Mouse (Mus musculus) heart, postnatal 4 days (tissue): ENCODE measurements around the gene Mtmr3. TPM values are rescaled to one million over a fixed set of nuclear protein-coding genes. Genes with fewer than 3 reads are reported as not detected.
"Not testable (repeated sequence)": the region's sequence is repeated elsewhere in the genome, so short reads cannot be mapped to it uniquely, and the experiment has no call there.

ENCODE experiments used
- DNase-seq: peaks from one replicate; pipeline ENCODE4 v3.0.0; 2021
- total RNA-seq, 2 experiments: library from RNA; stranded (reverse); gene quantifications; 2 replicates each; pipeline ENCODE4 v1.2.3; 2021

The Mtmr3 gene
- total RNA-seq, 2 experiments from 2014 or later, result 54.1 to 54.3 TPM

- DNase-seq, result no peak
These were observed 7.2 kb upstream of the Mtmr3 start for GRCm38 (mm10) chr11:4601890-4602289.

DNA sequence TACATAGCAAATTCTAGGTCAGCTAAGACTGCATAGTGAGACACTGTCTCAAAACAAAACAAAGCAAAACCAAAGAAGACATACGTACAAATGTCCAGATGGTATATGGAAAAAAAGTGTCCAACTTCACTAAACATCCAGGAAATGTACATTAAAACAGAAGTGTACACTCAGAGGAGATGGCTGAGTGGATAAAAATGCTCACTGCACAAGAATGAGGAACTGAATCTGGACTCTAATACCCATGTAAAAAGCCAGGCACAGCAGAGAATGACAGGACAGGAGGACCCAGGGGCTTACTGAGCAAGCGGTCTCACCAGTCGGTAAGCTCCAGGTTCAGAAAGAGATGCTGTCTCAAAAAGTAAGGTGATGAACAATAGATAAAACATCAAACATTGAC is 5.3 kb upstream of the Mtmr3 start:
- no peak for DNase-seq

GRCm38 (mm10) chr11:4598411-4598810 is 3.7 kb upstream of the Mtmr3 start:
- DNase-seq, result no peak

DNA sequence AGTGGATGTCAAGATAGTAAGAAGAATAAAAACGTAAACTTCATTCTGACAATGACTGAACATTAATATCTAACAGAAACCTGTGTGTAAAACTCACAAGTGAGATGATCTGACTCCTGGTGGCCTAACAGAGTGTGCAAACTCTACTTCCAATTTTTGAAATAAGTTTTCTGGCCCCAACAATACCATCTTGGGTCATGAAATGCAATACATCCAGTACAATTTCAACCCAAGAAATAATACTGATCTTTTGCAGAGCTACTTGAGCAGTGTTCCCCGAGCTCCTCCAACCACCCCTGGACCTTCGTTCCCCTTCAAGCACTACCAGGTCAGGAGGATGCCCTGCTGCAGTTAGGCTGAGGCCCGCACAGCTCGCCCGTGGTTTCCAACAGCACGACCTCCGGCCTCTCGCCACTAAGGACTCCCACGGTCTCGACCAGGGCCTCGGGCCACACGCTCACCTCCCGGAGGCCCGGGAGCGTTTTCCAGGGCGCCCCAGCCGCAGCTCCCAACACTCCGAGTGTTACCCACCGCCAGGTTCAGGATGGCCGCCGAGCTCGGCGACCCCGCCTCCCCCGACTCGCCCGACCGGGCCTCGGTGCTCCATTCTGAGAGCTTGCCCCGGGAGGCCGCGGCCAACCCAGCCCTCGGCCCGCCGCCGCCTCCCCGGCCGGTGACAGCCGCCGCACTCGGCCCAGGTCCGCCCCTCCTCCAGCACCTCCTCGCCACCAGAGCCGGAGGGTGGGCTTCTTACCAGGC is 635 bp downstream of the Mtmr3 start:
- DNase-seq, result peak; percentile 52

GRCm38 (mm10) chr11:4593491-4593848 is 1.2 kb downstream of the Mtmr3 start:
- no peak for DNase-seq

- no peak for DNase-seq
These were observed 2.9 kb downstream of the Mtmr3 start for GRCm38 (mm10) chr11:4591811-4592210.

DNA sequence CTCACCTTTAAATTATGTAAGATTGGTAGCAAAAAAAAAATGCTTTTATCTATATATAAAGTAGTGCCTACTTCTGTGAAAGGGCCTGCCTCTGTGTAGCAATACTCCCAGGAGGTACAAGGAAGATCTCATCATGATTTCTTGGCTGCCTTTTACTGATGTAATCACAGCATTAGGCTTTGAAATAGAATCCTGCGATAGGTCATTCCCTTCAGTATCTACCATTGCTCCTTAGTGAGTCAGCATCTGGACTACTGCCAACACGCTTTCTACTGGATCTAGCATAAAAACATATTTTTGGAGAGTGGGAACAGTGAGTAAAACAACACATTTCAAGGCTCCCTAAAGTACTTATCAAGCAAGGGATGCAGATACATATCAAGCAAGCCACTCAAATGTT is 16.0 kb downstream of the Mtmr3 start:
- DNase-seq, result peak; percentile 57

DNA sequence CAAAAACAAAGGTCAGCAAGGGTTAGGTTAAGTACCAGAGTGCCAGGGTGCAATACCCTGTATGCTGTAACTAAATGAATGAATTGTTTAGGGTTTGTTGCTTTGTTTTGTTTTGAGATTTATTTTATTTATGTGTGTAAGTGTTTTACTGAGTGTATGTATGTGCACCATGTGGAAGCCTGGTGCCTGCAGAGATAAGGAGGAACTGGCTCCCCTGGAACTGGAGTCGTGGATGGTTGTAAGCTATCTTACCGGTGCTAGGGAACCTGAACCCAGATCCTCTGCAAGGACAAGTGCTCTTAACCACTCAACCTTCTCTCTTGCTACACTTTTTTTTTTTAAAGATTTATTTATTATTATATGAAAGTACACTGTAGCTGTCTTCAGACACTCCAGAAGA is 17.6 kb downstream of the Mtmr3 start:
- no peak for DNase-seq

DNA sequence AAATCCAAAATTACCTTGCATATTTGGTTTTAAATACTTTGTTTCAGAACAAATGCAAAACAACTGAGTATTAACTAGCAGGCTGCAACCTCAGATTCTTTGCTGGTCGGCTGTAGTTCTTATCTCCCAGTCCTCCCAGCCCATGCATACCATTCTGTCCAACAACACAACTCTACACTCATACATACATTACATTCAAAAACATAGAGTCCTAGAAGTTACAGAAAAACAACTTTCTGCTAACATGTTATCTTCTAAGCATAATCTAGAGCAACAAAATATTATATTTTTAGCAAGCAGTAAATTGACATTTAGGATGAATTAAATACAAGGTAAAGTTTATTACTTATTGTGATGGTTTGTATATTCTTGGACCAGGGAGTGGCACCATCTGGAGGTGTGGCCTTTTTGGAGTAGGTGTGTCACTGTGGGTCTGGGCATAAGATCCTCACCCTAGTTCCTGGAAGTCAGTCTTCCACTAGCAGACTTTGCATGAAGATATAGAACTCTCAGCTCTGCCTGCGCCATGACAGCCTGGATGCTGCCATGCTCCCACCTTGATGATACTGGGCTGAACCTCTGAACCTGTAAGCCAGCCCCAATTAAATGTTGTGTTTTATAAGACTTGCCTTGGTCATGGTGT is 18.5 kb downstream of the Mtmr3 start:
- DNase-seq, result not testable (repeated sequence)

GRCm38 (mm10) chr11:4571491-4571901 is 23.2 kb downstream of the Mtmr3 start:
- DNase-seq, result no peak

DNA sequence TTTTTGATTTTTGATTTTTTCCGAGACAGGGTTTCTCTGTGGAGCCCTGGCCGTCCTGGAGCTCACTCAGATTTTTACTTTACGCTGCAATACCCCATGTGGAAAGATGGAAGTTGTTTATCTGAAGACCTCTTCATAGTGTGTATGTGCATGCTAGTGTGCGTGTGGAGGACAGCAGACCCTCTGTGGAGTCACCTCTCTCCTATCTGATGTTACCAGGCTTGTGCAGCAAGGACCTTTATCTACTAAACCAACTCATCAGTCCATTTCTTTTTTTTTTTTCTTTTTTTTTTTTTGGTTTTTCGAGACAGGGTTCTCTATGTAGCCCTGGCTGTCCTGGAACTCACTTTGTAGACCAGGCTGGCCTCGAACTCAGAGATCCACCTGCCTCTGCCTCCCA is 28.3 kb downstream of the Mtmr3 start:
- DNase-seq, result no peak

DNA sequence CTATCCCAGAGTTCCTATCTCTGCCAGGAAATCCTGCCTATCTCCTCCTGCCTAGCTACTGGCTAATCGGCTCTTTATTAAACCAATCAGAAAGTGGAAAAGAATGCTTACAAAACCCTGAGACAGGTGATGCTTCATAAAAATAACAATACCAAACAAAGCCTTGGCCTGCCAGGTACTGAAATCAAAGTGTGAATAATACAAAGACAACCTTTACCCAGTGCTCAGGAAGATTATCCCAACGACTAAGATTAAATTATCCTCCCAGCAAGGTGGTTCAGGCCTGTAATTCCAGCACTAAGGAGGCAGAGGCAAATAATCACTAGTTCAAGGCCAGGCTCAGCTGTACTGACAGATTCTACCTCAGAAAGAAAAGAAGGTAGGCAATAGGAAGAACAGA is 29.1 kb downstream of the Mtmr3 start:
- no peak for DNase-seq

DNA sequence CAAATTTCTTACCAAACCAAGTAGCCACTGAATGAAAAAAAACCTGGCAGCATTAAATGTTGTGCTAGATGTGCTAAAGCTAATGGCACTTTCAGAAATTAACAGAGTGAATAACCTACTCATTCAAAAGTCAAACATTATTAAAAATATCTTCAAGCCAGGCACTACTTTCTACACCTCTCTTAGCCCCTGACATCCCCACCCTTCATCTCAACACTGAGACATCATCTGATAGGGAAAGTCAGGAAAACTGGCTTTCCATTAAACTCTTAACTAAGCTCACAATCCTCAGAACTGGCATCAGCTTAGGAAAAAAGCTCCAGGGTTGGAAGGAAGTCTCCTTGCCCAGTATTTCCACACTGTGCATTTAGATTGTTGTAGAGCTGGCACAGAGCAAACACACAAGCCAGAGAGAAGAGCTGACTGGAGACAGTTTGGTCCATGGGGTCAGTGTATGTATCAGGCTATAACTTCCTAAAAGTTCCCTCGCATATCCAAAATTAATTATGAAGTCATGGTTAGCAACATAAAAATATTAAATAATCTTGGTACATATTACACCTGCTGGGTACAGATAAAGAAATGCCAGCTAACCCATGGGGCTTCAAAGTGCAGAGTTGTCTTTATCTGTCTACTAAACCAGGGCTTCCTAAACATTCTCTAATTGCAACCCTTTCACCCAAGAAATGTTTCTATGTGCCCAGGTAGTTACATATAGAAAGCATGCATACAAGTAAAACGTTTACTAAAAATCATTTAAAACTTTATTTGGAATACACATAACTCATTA is 41.2 kb downstream of the Mtmr3 start:
- DNase-seq, result no peak

- DNase-seq, result no peak
These were observed 47.1 kb downstream of the Mtmr3 start for GRCm38 (mm10) chr11:4547569-4547968.

GRCm38 (mm10) chr11:4545976-4546375 is 48.7 kb downstream of the Mtmr3 start:
- DNase-seq, result no peak

- no peak for DNase-seq
These were observed 49.3 kb downstream of the Mtmr3 start for GRCm38 (mm10) chr11:4545401-4545800.

GRCm38 (mm10) chr11:4544627-4544921 is 50.1 kb downstream of the Mtmr3 start:
- not testable (repeated sequence) for DNase-seq

- no peak for DNase-seq
These were observed 50.7 kb downstream of the Mtmr3 start for GRCm38 (mm10) chr11:4543746-4544626.

DNA sequence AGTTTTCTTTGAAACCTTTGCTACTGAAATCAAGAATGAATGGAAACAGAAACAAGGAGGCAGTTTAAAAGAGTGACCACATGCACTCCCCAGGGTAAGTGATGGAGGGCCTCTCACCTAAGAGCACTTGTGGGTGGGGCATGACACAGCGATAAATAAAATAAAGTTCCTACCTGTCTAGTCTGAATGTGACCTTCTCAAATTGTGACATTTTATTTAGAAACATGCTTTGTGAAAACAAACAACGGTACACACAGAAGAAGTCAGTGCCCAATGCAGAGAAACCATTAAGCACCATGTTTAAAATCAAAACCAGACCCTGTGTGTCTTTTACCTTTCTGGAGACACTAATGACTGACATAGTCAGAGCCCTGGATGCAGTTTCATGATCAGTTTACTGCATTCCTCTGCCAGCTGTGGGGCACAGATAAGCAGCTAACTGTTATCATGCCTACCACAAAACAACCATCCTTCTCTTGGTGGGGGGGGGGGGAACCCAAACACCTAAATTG is 51.6 kb downstream of the Mtmr3 start:
- DNase-seq, result no peak

DNA sequence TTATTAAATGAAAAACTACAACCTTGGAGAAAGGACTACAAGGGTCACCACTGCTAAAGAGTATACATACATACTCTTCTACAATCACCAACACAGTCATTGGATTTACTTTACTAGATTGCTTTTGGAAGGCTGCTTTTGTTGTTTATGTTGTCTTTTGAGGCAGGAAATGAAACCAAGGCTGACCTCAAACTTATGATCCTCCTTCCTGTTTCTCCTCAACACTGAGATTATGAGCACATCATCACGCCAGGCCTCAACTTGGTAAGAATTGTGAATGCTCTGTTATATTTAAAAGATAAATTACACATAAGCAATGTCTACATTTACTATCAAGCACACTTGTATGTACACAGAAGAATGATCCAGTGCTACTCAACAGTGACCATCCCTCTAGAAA is 58.0 kb downstream of the Mtmr3 start:
- DNase-seq, result no peak

DNA sequence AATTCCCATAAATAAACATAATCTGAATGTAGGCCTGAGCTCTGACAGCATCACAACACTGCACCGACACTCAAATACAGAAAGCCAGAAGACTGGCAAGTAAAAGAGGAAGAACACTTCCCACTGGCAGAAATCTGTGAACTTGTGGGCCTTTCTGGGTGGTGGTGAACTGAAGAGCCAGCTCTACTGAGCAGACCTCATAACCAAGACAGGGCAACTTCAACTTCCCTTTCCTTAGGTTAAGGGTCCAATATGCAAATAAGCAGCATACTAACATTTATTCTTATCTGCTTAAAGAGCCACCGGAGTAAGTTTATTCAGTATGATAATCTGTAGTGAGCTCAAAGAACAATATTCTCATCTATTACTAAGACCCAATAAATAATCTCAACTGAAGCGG is 67.5 kb downstream of the Mtmr3 start:
- DNase-seq, result no peak

GRCm38 (mm10) chr11:4522142-4522664 is 72.5 kb downstream of the Mtmr3 start:
- no peak for DNase-seq
